Mouse (Mus musculus): ENCODE data around the gene Slc17a2. TPM values are rescaled to one million over a fixed set of nuclear protein-coding genes. Genes with fewer than 3 reads are reported as not detected.

Gene Slc17a2
- total RNA-seq (2012; rRNA removed) (not detected in 2 replicates), polyA plus RNA-seq (2012; ENCODE audit: insufficient read depth in 1 of 2, insufficient read length in 2 of 2, low read depth in 1 of 2, low replicate concordance in 2 of 2, missing spikeins in 1 of 2) (not detected)

GRCm38 (mm10) chr13:23806422-23807052, at the start of gene Slc17a2:
Gene Slc17a2 (plus strand): TSS chr13:23806993.
- TF ChIP-seq MAFK (IDR thresholded peaks at IDR 0.05; ENCODE audit: borderline replicate concordance, low read depth, low read length) (no peak), MYC (IDR thresholded peaks at IDR 0.05; ENCODE audit: low read depth, low read length) (no peak), UBTF (IDR thresholded peaks at IDR 0.05; ENCODE audit: borderline replicate concordance, insufficient read depth, low read depth, low read length) (no peak), SMC3 (IDR thresholded peaks at IDR 0.05; ENCODE audit: low read depth, low read length) (no peak), HCFC1 (IDR thresholded peaks at IDR 0.05; ENCODE audit: low read depth, low read length) (no peak), USF1 (IDR thresholded peaks at IDR 0.05; ENCODE audit: low read depth, low read length) (no peak), RCOR1 (IDR thresholded peaks at IDR 0.05; ENCODE audit: low read depth, low read length) (no peak), MXI1 (IDR thresholded peaks at IDR 0.05; ENCODE audit: low read depth, low read length) (no peak), GABPA (IDR thresholded peaks at IDR 0.05; ENCODE audit: low read depth, low read length) (no peak), E2F4 (IDR thresholded peaks at IDR 0.05; ENCODE audit: borderline replicate concordance, low read depth, low read length) (no peak), ZKSCAN1 (IDR thresholded peaks at IDR 0.05; ENCODE audit: low read depth, low read length) (no peak), BHLHE40 (IDR thresholded peaks at IDR 0.05; ENCODE audit: borderline replicate concordance, low read depth, low read length) (no peak), CHD2 (IDR thresholded peaks at IDR 0.05; ENCODE audit: low read length) (no peak), CHD1 (IDR thresholded peaks at IDR 0.05; ENCODE audit: low read depth, low read length) (no peak)
- no peak within 1 kb of the TSS for H3K4me3 ChIP-seq (ENCODE audit: control insufficient read depth in 1 of 2, insufficient read depth in 1 of 2, low read depth in 2 of 2, low read length in 2 of 2)
- H3K4me1 ChIP-seq (ENCODE audit: control insufficient read depth in 1 of 2, insufficient read depth in 2 of 2, low read length in 2 of 2) = no peaks in the 10 kb centered on the region
- H3K27me3 ChIP-seq (ENCODE audit: control insufficient read depth in 1 of 2, insufficient read depth in 2 of 2, low read length in 2 of 2) = peaks cover 14 to 30% of the 10 kb centered on the region in 2 experiments
- DNase-seq (ENCODE audit: low read depth, low spot score) = no peak
- H3K36me3 ChIP-seq (ENCODE audit: control insufficient read depth in 1 of 2, insufficient read depth in 2 of 2, low read length in 2 of 2) = no peaks in the 10 kb centered on the region
- no peaks in the 10 kb centered on the region for H3K79me2 ChIP-seq (ENCODE audit: control insufficient read depth, insufficient read depth, low read length, poor library complexity)
- no peak within 1 kb of the TSS for H3K27ac ChIP-seq (ENCODE audit: control insufficient read depth, low read depth, low read length)
- no peak within 1 kb of the TSS for H3K9ac ChIP-seq (ENCODE audit: control insufficient read depth, low read depth, low read length, poor library complexity, severe bottlenecking)
- no peaks in the 10 kb centered on the region for H3K9me3 ChIP-seq (replicated peaks; ENCODE audit: insufficient read depth, low read length)

DNA sequence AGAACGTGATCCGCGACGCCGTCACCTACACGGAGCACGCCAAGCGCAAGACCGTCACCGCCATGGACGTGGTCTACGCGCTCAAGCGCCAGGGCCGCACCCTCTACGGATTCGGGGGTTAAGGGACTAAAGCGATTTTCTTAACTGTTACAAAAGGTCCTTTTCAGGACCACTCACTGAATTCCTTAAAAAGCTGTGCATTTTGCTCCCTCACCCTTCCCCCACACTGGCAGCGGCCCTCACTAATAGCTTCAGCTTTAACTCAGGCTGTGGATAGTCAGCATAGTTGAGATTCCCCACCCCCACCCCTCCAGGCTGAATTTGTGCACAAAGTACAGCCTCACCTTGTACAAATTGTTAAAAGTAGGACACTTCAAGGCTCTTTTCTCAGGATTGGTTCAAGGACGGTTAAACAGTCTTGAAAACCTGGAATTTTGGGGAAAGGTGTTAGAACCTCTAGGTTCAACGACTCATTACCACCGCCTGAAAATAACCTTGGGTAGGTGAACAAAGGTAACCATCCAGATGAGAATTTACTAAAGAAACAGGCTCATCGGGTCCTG, 49.5 kb upstream of the Slc17a2 start:
- Histone ChIP-seq H3K27me3 (ENCODE audit: control insufficient read depth in 1 of 2, insufficient read depth in 2 of 2, low read length in 2 of 2) (no peaks in the 10 kb centered on the region), H3K9me3 (replicated peaks; ENCODE audit: insufficient read depth, low read length) (no peaks in the 10 kb centered on the region), H3K4me3 (ENCODE audit: control insufficient read depth in 1 of 2, insufficient read depth in 1 of 2, low read depth in 2 of 2, low read length in 2 of 2) (peak overlapping the region in 1 of 2 experiments; percentile 30; a peak in 1 of 4 replicates), H3K9ac (ENCODE audit: control insufficient read depth, low read depth, low read length, poor library complexity, severe bottlenecking) (peak overlapping the region; percentile 67), H3K79me2 (ENCODE audit: control insufficient read depth, insufficient read depth, low read length, poor library complexity) (no peaks in the 10 kb centered on the region; the same call in 1 of the 2 replicates), H3K36me3 (ENCODE audit: control insufficient read depth in 1 of 2, insufficient read depth in 2 of 2, low read length in 2 of 2) (peaks cover 0 to 49% of the 10 kb centered on the region in 2 experiments; a peak in 2 of 4 replicates), H3K27ac (ENCODE audit: control insufficient read depth, low read depth, low read length) (peak overlapping the region; percentile 81), H3K4me1 (ENCODE audit: control insufficient read depth in 1 of 2, insufficient read depth in 2 of 2, low read length in 2 of 2) (peaks cover 0 to 11% of the 10 kb centered on the region in 2 experiments; a peak in 2 of 4 replicates)
- peak; percentile 39; the same call in 1 of the 2 replicates for TF ChIP-seq TBP (IDR thresholded peaks at IDR 0.05; ENCODE audit: low read depth, low read length)
- TF ChIP-seq SMC3 (IDR thresholded peaks at IDR 0.05; ENCODE audit: low read depth, low read length) = no peak
- TF ChIP-seq RCOR1 (IDR thresholded peaks at IDR 0.05; ENCODE audit: low read depth, low read length) = no peak
- no peak for TF ChIP-seq GABPA (IDR thresholded peaks at IDR 0.05; ENCODE audit: low read depth, low read length)
- no peak for TF ChIP-seq MXI1 (IDR thresholded peaks at IDR 0.05; ENCODE audit: low read depth, low read length)
- peak; percentile 97 to 100 for TF ChIP-seq POLR2A (IDR thresholded peaks at IDR 0.05; ENCODE audit: control insufficient read depth in 1 of 2, insufficient read depth in 1 of 2, low read depth in 1 of 2, low read length in 2 of 2, poor library complexity in 1 of 2)
- peak; percentile 92; the same call in 1 of the 2 replicates for TF ChIP-seq UBTF (IDR thresholded peaks at IDR 0.05; ENCODE audit: borderline replicate concordance, insufficient read depth, low read depth, low read length)
- TF ChIP-seq BHLHE40 (IDR thresholded peaks at IDR 0.05; ENCODE audit: borderline replicate concordance, low read depth, low read length) = no peak
- peak; percentile 98; the same call in 1 of the 2 replicates for TF ChIP-seq POLR2AphosphoS5 (IDR thresholded peaks at IDR 0.05; ENCODE audit: borderline replicate concordance, low read depth, low read length)
- DNase-seq (ENCODE audit: low read depth, low spot score) = peak; percentile 92

All from MEL (cell line).